Mouse (Mus musculus) gonadal fat pad, adult 2 months (tissue): ENCODE measurements around the gene Slc35f4. TPM values are rescaled to one million over a fixed set of nuclear protein-coding genes. Genes with fewer than 3 reads are reported as not detected.
"Not testable (repeated sequence)": the region's sequence is repeated elsewhere in the genome, so short reads cannot be mapped to it uniquely, and the experiment has no call there.

ENCODE experiments used
- DNase-seq: peaks from one replicate; pipeline ENCODE4 v3.0.0-alpha.2; 2012; ENCODE audit warnings: low read depth
- polyA plus RNA-seq: library from polyadenylated mRNA; depleted of rRNA; stranded (reverse); fragments of >200 nt; gene quantifications from 2 replicates; pipeline ENCODE4 v1.2.3, GENCODE M21; 2012

The Slc35f4 gene
- polyA plus RNA-seq, 1 experiment = 0.66 TPM

DNA sequence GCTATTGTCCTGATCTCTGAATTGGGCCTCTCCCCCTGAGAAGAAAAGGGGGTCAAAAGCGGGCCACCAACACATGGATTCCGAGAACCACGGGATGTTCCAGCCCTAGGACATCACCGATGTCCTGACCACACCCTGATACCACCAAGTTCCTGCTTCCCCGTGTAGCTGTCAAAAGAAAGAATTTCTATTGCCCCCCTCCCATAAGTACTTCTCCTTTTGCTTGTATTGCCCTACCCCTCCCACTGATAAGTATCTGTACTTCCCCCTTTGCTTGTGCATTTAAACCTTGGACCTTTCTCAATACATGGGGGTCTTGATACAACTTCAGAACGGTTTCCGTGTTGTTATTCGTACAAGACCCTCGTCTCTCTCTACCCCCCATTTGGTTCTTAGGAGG lies 247.4 kb downstream of the Slc35f4 start:
- DNase-seq = not testable (repeated sequence)

DNA sequence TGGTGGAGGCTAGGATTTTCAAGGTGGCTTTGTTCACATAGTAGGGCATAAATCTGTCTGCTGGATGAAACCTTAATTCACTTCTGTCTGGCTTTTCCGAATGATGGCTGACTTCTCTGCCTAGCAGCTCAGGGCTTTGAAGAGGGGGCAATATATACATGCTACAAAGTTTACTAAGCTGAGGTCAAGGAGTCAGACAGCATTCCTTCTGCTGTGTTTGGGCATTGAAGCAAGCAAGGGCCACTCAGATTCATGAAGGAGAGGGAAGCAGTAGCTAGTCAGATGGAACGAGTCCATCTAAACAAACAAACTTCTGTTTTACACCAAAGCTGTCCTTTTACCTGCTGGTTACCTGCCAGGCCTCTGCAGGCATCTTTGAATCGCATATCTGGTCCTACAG lies 248.2 kb downstream of the Slc35f4 start:
- no peak for DNase-seq

DNA sequence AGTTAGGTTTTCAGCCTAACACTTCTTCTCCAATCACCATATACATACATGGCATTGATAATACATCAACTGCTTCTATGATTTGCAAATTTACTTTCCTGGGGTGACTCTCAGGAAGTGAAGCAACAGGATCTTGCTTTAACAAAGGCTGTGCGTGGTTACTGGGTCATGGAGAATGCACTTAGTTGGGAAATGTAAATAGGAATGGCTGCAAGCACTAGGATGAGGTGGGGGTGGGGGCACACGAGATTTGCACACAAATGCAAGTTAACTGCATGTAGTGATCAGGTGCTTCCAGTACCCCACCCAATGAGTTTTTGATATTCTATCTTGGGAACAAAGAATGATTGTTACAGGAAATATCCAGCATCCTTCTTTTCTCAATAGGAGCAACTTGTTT lies 250.5 kb downstream of the Slc35f4 start:
- DNase-seq = no peak

DNA sequence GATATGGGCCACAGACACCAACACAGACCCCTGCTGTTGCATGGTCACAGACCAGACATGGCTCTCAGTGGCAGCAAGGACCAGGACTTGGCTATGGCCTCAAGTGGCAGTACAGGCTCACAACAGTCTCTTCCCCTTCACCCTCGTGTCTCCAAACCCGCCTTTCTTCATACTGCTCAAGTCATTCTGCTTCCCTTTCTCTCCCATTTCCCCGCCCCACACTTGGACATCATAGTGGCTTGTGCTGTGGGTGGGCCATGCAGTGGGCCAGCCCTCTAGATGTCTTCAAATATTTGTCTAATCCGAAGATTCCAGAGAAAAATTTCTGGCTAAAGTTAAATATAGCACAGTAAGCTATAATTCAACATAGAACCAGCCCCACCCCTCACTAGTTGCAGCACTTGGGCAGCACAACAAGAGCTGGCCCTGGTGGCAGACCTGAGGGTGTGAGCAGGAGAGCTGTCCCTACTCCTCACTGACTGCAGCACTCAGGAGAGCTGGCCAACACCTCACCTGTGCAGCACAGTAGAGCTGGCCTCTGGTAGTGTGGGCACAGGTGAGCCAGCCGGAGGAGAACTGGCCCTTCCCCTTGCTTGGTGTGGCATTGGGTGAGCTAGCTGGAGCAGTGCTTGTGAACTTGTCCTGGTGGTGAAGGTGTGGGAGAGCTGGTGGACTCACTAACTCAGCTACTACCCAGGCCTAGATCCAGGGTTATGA lies 260.4 kb downstream of the Slc35f4 start:
- DNase-seq = no peak
